Mouse (Mus musculus): ENCODE results near the gene Whamm.

Gene Whamm

GRCm38 (mm10) chr7:81563506-81564015, 7.5 kb upstream of the Whamm start:
- no peak for DNase-seq (ENCODE audit: low spot score in 2 of 2)

DNA sequence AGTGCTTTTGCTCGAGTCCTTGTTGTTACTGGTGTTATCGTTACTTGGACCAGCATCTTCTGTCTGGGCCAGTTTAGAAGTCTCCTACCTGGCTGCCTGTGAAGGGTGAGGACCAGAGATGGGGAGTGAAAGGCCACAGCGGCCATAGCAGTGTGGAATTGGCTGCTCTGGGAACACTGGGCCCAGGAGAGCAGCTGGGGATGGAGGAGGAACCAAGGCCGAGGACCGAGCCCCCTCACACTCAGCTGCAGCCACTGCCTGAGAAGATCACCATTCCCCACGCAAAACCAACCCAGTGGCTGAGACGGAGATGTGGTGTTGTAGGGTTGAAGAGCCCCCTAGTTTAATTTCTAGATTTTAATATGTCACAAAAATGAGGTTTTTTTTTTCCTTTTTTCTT, 6.3 kb upstream of the Whamm start:
- no peak for DNase-seq (ENCODE audit: low spot score in 2 of 2)

DNA sequence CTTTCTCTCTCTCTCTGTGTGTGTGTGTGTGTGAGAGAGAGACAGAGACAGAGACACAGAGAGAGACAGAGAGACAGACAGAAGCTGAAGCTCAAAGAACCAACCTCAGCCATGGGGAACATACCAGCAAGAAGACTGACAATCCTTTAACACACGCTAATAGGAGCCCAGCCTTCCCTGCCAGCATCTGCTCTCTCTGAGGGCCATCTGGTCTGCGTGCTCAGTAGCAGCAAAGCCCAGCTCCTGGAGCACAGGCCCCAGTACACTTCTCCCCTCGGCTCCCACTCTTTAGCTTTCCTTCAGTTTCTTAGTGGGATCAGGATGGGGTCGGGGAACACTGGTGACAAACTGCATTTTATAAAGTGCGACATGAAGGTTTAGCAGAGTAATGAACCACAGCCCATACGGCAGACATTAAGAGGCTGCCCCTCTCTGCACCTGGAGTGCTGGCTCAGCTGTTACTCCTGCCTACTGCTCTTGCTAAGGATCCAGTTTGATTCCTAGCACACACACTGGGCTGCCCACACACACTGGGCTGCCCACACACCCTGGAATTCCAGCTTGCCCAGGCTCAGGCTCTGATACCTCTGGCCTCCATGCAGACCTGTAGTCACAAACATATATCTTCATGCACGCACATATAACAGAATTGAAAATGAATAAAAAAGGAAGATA, 5.5 kb upstream of the Whamm start:
- DNase-seq (ENCODE audit: low spot score in 2 of 2): no peak

GRCm38 (mm10) chr7:81566332-81566731, 4.7 kb upstream of the Whamm start:
- no peak for DNase-seq (ENCODE audit: low spot score in 2 of 2)

- DNase-seq (ENCODE audit: low spot score in 2 of 2): no peak
Measured at GRCm38 (mm10) chr7:81566892-81567291, 4.2 kb upstream of the Whamm start, which contains the start of gene Fsd2. Gene Fsd2, minus strand, starts transcription at chr7:81566944.

DNA sequence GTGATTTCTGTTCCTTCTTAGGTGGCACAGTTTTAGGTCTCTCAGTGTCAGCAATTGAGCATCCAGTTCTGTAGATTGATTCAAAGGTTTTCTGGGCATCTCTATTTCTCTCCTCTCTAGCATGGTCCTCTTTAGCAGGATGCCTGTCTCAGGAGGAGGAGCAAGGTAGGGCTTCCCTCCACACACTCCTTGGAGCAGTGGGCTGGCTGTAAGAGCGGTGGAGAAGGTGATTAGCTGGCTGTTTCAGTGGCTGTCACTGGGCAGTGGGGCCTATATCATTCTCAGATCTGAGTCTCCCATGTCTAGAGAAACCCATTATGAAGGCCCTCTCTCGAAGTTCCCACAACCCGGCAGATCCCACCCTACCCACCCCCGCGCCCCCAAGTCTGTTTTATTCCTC, 3.7 kb upstream of the Whamm start:
- no peak for DNase-seq (ENCODE audit: low spot score in 2 of 2)

DNA sequence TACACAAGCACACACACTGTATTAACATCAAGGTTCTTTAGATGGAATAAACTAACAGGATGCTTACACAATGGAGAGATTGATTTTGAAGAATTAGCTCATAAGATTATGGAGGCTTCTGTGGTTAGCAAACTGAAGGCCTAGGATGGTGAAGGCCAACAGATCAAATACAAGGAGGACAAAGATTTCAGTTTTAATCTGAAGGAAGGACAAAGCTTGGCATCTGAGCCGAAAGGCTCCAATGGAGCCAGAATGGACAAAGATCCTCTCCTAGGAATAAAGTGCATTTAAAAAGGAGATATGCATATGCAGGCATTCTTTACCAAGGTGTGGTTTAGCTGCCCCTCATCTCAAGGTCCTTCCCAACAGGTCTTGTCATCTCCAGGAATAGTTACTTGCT, 1.2 kb upstream of the Whamm start:
- DNase-seq (ENCODE audit: low spot score in 2 of 2): no peak

DNA sequence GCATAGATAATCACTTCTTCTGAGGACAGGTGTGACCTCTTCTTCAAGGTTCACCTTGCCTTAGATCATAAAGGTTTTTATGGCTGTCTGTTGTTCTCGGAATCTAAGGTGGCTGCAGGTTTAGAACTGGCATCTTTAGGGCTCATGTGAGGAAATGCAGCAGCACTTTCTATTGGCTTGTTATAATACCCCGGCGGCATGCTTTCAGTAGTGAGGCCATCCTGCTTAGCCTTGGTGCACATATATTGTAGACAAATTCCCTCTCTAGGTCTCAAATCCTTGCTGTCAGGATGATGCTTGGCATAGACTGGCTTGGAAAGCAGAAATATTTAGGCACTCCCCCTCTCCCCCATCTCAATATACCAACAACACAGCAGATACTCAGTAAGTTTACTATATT, 795 bp upstream of the Whamm start:
- DNase-seq (ENCODE audit: low spot score in 2 of 2): no peak

DNA sequence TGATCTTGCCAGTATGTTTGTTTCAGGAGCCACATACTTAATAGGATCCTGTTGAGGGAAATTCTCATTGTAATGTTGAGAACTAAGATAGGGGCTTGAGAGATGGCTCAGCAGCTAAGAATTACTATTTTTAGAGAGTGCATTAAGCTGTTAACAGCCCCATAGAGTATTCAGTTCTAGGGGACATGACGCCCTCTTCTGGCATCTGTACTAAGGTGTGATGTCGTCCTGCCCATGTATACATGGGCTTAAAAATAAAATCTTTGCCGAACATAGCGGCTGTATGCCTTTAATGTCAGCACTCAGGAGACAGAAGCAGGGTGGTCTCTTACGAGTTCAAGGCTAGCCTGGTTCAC, 336 bp upstream of the Whamm start:
- DNase-seq (ENCODE audit: low spot score in 2 of 2): no peak

DNA sequence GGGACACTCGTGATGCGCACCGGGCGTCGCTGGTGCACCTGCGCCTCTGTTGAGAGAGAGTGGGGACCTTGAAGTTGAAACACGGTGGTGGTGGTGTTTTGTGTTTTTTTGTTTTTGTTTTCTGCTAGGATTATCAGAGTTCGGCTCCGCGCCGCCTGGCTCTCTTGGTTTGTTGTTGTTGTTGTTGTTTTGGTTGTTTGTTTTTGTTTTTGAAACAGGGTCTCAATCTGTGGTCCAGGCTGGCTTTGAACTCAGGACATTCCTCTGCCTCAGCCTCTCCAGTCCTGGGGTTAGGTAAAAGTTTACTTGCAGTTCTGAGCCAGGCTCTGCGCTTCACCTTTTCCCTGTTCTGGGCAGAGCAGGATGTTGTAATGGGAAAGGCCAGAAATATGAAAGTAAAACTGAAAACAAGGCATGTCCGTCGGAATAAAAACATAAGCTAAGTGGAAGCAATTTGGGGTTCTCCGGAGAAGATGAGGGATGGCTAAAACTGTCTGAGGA, 925 bp downstream of the Whamm start:
- DNase-seq (ENCODE audit: low spot score in 2 of 2): peak in 1 of 2 experiments; percentile 17

DNA sequence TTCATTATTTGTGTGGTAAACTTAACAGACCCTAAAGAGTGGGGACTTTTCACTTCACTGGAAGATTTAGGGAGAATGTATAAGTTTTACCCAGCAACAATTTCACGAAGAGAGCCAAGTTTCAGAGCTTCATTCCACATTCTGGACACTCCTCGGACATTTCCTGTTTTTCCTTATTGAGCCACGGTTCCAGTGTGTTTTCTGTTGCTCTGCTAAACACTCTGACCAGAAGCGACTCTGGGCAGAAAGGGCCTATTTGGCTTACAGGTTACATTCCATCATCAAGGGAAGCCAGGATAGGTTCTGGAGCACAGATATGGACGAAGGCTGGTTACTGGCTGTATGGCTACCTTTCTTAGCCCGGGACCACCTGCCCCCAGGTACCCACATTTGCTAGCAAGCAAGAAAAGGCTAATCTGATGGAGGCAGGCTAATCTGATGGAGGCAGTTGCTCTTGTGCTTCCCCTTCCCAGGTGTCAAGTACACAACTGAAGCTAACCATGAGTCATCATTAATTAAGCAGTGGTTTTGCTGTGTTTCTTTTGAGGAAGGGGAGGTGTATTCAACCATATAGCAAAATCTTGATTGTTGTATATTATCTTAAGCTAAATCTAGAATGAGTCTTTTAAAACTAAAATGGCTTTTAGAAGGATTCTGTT, 1.7 kb downstream of the Whamm start:
- peak in 1 of 2 experiments; percentile 16 for DNase-seq (ENCODE audit: low spot score in 2 of 2)

- peak; percentile 19 to 46 for DNase-seq (ENCODE audit: low spot score in 2 of 2)
Measured at GRCm38 (mm10) chr7:81573397-81573796, 2.3 kb downstream of the Whamm start.

GRCm38 (mm10) chr7:81573821-81574220, 2.8 kb downstream of the Whamm start:
- DNase-seq (ENCODE audit: low spot score in 2 of 2): no peak

DNA sequence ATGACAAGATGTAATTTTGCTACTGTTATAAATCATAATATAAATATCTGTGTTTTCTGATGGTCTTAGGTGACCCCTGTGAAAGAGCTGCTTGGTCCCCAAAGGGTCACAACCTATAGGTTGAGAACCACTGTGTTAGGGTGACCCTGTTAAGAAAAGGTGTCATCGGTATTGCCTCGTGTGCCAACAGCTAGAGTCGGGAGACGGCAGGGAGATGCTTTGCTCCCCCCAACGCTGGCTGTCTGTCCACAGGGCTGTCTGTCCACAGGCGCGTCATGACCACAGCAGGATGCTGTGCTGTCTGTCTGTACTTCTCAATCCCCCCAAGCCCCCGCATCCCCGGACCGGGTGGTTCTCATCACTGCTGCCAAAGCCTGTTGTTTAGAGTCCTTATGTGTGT, 4.5 kb downstream of the Whamm start:
- DNase-seq (ENCODE audit: low spot score in 2 of 2): peak in 1 of 2 experiments; percentile 8

DNA sequence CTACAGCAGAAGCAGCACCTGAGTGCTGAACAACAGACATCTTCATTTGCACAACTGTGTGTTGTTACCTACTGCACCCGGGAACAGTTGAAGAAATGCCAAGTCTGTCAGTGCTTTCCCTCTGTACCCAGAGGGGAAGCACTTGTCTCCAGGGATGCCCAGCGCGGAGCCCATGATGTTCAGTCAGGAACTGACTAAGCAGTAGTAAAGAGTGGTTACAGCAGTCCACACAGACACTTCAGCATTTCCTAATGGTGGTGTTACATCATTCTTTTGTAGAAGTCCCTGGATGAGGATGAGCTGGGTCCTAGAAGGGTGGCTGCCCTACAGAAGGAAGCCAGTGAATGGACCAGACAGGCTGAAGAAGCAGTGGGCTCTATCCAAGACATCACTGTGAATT, 6.8 kb downstream of the Whamm start:
- no peak for DNase-seq (ENCODE audit: low spot score in 2 of 2)

DNA sequence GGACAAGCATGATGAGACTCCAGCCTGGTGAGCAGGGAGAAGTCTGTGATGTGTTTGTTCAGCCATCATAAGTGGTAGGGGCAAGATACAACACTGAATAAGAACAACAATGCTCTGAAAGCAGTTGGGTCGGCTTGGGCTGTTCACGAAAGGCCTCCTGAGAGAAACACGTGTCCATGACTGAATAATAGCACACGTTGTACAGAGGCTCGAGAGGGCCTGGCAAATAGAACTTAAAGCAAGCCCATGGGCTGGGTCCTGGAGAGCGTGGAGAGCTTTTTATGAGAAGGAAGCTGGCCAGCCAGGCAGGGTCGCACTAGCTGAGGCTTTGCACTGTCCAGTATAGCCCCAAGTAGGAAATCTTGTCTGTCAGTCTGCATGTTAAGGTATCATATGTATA, 7.3 kb downstream of the Whamm start:
- no peak for DNase-seq (ENCODE audit: low spot score in 2 of 2)

DNA sequence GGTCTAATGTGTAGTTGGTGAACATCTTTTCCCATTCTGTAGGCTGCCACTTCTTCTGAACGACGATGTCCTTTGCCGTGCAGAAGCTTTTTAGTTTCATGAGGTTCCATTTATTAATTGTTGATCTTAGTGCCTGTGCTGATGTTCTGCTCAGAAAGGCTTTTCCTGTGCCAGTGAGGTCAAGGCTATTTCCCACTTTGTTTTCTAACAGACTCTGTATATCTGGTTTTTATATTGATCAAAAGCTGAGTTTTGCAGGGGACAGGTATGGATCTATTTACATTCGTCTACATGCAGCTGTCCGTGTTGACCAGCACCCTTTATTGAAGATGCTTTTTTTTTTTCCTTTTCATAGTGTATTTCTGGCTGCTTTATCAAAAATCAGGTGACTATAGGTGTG, 8.2 kb downstream of the Whamm start:
- DNase-seq (ENCODE audit: low spot score in 2 of 2): no peak

DNA sequence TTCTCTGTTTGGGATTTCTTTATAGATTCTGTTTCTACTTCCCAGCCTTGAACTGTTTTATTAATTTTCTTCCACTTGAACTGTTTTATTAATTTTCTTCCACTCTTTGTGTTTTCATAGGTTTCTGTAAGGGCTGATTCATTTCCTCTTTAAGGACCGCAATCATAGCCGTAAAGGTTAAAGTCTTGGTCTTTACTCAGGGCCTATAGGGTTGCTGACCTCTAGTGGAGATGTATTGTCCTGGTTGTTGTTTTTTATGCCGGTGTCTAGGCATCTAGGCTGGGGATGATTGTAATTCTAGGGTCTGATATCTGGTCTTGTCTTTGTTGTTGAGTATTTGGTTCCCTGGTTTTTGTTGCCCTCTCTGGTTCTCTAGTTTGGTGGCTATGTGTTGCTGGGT, 12.4 kb downstream of the Whamm start:
- DNase-seq (ENCODE audit: low spot score in 2 of 2): no peak

DNA sequence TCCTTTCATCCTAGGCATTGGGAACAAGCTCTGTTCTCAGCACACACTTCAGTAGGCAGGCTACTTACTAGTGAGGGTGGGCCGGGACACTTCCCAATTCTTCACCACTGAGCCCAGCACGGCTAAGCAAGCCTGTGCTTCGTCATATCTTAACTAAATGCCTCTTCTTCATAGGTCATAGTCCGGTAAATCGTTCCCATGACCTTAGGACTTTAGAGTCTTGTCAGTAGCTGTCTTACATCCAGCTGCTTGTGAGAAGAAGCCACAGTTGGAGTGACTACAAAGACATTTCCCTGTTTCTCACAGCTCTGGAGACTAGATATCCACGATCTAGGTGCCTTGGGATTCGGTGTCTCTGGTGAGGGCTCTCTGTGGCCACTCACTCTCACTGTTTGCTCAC, 14.3 kb downstream of the Whamm start:
- no peak for DNase-seq (ENCODE audit: low spot score in 2 of 2)

GRCm38 (mm10) chr7:81587238-81587637, 16.2 kb downstream of the Whamm start:
- DNase-seq (ENCODE audit: low spot score in 2 of 2): no peak

GRCm38 (mm10) chr7:81592686-81593085, 21.6 kb downstream of the Whamm start:
- DNase-seq (ENCODE audit: low spot score in 2 of 2): no peak

- peak in 1 of 2 experiments; percentile 8 for DNase-seq (ENCODE audit: low spot score in 2 of 2)
Measured at GRCm38 (mm10) chr7:81593387-81593786, 22.3 kb downstream of the Whamm start.

- DNase-seq (ENCODE audit: low spot score in 2 of 2): no peak
Measured at GRCm38 (mm10) chr7:81595056-81595455, 24.0 kb downstream of the Whamm start.
